Mouse (Mus musculus): ENCODE results near the gene Vmn1r117. TPM values are rescaled to one million over a fixed set of nuclear protein-coding genes. Genes with fewer than 3 reads are reported as not detected.
"Not testable (repeated sequence)": the region's sequence is repeated elsewhere in the genome, so short reads cannot be mapped to it uniquely, and the experiment has no call there.

The Vmn1r117 gene
- not detected in 2 replicates for polyA plus RNA-seq (2016; fragmentation: Nextera tagmentation; extraction: Ambion mirVana)

DNA sequence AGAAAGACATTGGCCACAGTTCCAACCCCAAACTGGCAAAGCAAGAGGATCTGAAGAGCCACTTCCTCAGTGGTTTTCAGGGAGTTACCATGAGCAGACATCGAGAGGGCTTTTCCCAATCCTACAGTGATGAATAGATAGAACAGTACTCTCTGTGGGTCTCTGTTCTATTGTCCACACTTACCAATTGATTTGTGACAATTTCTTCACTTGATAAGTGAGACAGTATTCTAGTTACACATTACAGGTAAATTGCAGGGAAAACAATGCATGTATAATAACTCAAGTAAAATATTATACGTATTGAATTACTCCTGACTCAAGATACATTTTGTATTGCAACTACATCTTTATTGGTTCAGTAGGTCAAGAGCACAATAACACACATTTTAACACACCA, at the start of gene Vmn1r117:
Gene Vmn1r117 (minus strand): TSS at position 101 of the 400 bp plus-strand sequence.
- WGBS = no CpG with 5 or more reads among the region's 2 CpGs
- ATAC-seq (ENCODE audit: low FRiP score); H3K4me2 ChIP-seq (replicated peaks); H3K9ac ChIP-seq; H3K9me3 ChIP-seq (replicated peaks); H3K27me3 ChIP-seq; H3K27ac ChIP-seq; H3K4me3 ChIP-seq; H3K36me3 ChIP-seq; H3K4me1 ChIP-seq: not testable (repeated sequence)

GRCm38 (mm10) chr7:20912247-20912646, 28.3 kb upstream of the Vmn1r117 start, which contains the start of gene Vmn1r118:
Gene Vmn1r118 (minus strand): TSS chr7:20912347.
- H3K27ac ChIP-seq; H3K9me3 ChIP-seq (replicated peaks); H3K4me2 ChIP-seq (replicated peaks); H3K27me3 ChIP-seq; H3K4me1 ChIP-seq; H3K4me3 ChIP-seq; H3K9ac ChIP-seq; ATAC-seq (ENCODE audit: low FRiP score); H3K36me3 ChIP-seq: not testable (repeated sequence)
- WGBS = no CpG with 5 or more reads among the region's 2 CpGs

DNA sequence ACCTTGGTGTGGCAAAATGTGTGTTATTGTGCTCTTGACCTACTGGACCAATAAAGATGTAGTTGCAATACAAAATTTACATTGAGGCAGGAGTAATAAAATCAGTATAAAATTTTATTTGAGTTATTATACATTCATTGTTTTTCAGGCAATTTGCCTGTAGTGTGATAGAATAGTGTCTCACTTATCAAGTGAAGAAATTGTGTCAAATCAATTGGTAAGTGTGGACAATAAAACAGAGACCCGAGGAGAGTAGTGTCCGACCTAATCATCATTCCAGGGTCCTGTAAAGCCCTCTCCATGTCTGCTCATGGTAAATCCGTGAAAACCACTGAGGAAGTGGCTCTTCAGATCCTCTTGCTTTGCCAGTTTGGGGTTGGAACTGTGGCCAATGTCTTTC, 12.0 kb downstream of the Vmn1r117 start, which contains the start of gene Vmn1r116:
Gene Vmn1r116 (plus strand): TSS at position 301 of the 400 bp plus-strand sequence.
- ATAC-seq (ENCODE audit: low FRiP score); H3K9me3 ChIP-seq (replicated peaks); H3K27me3 ChIP-seq; H3K4me3 ChIP-seq; H3K4me1 ChIP-seq; H3K27ac ChIP-seq; H3K36me3 ChIP-seq; H3K4me2 ChIP-seq (replicated peaks); H3K9ac ChIP-seq: not testable (repeated sequence)
- WGBS = 54% methylated on average over 3 of the region's 3 CpGs

DNA sequence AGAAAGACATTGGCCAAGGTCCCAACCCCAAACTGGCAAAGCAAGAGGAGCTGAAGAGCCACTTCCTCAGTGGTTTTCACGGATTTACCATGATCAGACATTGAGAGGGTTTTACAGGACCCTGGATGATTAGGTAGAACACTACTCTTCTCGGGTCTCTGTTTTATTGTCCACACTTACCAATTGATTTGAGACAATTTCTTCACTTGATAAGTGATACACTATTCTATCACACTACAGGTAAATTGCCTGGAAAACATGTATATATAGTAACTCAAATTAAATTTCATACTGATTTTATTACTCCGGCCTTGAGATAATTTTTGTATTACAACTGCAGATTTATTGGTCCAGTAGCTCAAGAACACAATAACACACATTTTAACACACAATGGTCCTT, 39.0 kb downstream of the Vmn1r117 start, which contains the start of gene Vmn1r115:
Gene Vmn1r115 (minus strand): TSS at position 101 of the 400 bp plus-strand sequence.
- not testable (repeated sequence) for H3K9ac ChIP-seq; H3K4me3 ChIP-seq; H3K9me3 ChIP-seq (replicated peaks); H3K27ac ChIP-seq; ATAC-seq (ENCODE audit: low FRiP score); H3K27me3 ChIP-seq; H3K4me1 ChIP-seq; H3K36me3 ChIP-seq; H3K4me2 ChIP-seq (replicated peaks)
- 88% methylated on average over 1 of the region's 3 CpGs for WGBS

Other genes with a start within 250 kb of the Vmn1r117 start
- not detected in 2 replicates for gene Vmn1r107, start 215.2 kb downstream of the Vmn1r117 start, polyA plus RNA-seq (2016; fragmentation: Nextera tagmentation; extraction: Ambion mirVana)
- gene Vmn1r111, start 180.9 kb downstream of the Vmn1r117 start, polyA plus RNA-seq (2016; fragmentation: Nextera tagmentation; extraction: Ambion mirVana) = not detected in 2 replicates
- gene Gm10668, start 153.5 kb downstream of the Vmn1r117 start, polyA plus RNA-seq (2016; fragmentation: Nextera tagmentation; extraction: Ambion mirVana) = not detected in 2 replicates
- gene Vmn1r112, start 112.9 kb downstream of the Vmn1r117 start, polyA plus RNA-seq (2016; fragmentation: Nextera tagmentation; extraction: Ambion mirVana) = not detected in 2 replicates
- not detected in 2 replicates for gene Vmn1r113, start 96.8 kb downstream of the Vmn1r117 start, polyA plus RNA-seq (2016; fragmentation: Nextera tagmentation; extraction: Ambion mirVana)
- gene Vmn1r114, start 71.9 kb downstream of the Vmn1r117 start, polyA plus RNA-seq (2016; fragmentation: Nextera tagmentation; extraction: Ambion mirVana) = not detected in 2 replicates
- not detected in 2 replicates for gene Vmn1r115, start 39.1 kb downstream of the Vmn1r117 start, polyA plus RNA-seq (2016; fragmentation: Nextera tagmentation; extraction: Ambion mirVana)
- not detected in 2 replicates for gene Vmn1r116, start 11.9 kb downstream of the Vmn1r117 start, polyA plus RNA-seq (2016; fragmentation: Nextera tagmentation; extraction: Ambion mirVana)
- gene Vmn1r118, start 28.2 kb upstream of the Vmn1r117 start, polyA plus RNA-seq (2016; fragmentation: Nextera tagmentation; extraction: Ambion mirVana) = not detected in 2 replicates
- not detected in 2 replicates for gene Vmn1r119, start 128.3 kb upstream of the Vmn1r117 start, polyA plus RNA-seq (2016; fragmentation: Nextera tagmentation; extraction: Ambion mirVana)
- gene Vmn1r120, start 169.7 kb upstream of the Vmn1r117 start, polyA plus RNA-seq (2016; fragmentation: Nextera tagmentation; extraction: Ambion mirVana) = not detected in 2 replicates
- gene Vmn1r121, start 214.4 kb upstream of the Vmn1r117 start, polyA plus RNA-seq (2016; fragmentation: Nextera tagmentation; extraction: Ambion mirVana) = not detected in 2 replicates